In the genomic region with DNA sequence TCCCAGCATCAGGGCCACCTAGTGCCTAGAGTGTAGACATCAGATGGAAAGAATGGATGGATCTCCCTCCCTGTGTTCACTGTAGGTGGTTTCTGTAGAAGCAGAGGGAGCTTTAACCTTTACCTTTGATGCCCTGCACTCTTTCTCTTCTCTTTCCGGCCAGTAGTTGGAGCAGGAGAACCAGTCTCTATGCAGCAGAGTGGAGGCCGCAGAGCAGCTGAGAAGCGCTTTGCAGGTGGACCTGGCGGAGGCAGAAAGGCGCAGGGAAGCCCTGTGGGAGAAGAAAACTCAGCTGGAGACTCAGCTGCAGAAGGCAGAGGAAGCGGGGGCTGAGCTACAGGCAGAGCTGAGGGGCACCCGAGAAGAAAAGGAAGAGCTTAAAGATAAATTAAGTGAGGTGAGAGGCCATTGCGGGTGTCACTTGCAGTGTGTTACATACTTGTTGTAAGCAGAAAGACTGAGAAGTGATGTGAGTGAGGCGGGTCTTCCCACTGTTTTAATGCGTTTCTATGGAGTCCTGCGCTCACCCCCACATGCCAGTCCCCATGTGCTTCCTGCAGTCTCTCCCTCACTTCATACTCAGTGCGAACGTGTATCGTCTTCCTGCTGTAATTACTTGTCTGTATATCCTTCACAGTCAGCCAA, we compare ENCODE assay signal across 22 mouse cellular contexts. TPM values are rescaled to one million over a fixed set of nuclear protein-coding genes. Genes with fewer than 3 reads are reported as not detected.
DNase-seq lines count a peak whose midpoint lies in the region; ATAC-seq lines count a peak whose summit lies in the region.
"Had no signal": no experiment of that assay in that cellular context is flagged by ENCODE, and none has a peak within 500 bp of the region (broad histone marks: within the 10 kb centered on the region; RNA-seq: fewer than 3 reads in every experiment).

No protein-coding gene starts in this region.

- no peak overlapping the region for H3K9ac ChIP-seq in forebrain, embryonic 12.5 days
- H3K9ac ChIP-seq: hindbrain, embryonic 14.5 days; kidney, embryonic 15.5 days; stomach, embryonic 15.5 days had no signal

- H3K4me3 ChIP-seq in forebrain, embryonic 12.5 days (replicated peaks), result no peak overlapping the region
- H3K4me3 ChIP-seq: kidney, embryonic 15.5 days; midbrain, embryonic 10.5 days; stomach, embryonic 15.5 days had no signal

- no peaks in the 10 kb centered on the region for H3K27me3 ChIP-seq in forebrain, embryonic 12.5 days
- H3K27me3 ChIP-seq: kidney, embryonic 15.5 days; stomach, embryonic 15.5 days had no signal

- H3K4me2 ChIP-seq in forebrain, embryonic 12.5 days, result no peak overlapping the region
- H3K4me2 ChIP-seq: hindbrain, embryonic 14.5 days; kidney, embryonic 15.5 days; stomach, embryonic 15.5 days had no signal

- no peaks in the 10 kb centered on the region for H3K4me1 ChIP-seq in forebrain, embryonic 12.5 days
- H3K4me1 ChIP-seq: kidney, embryonic 15.5 days; midbrain, embryonic 10.5 days; stomach, embryonic 15.5 days had no signal

- peak; percentile 15 to 22 for DNase-seq in frontal cortex, postnatal 36 days (ENCODE audit: low spot score in 2 of 2)
- DNase-seq in frontal cortex, postnatal 14 days (ENCODE audit: low spot score in 2 of 2), result no peak
- DNase-seq in right cerebral cortex, adult 18-20 months, result peak; percentile 25
- DNase-seq in right cerebral cortex, postnatal 10 days (ENCODE audit: low spot score in 2 of 2), result no peak
- peak; percentile 71 to 83 for DNase-seq in thymus, postnatal 36 days
- no peak for DNase-seq in kidney, adult 11 months
- DNase-seq: gastrocnemius, postnatal 36 days; left cerebral cortex, postnatal 4 days; lung, adult 2 months had no signal

- peak; percentile 51; the same call in 1 of the 2 replicates for ATAC-seq in neutrophil, adult 5-6 weeks (ENCODE audit: extremely low read depth, insufficient number of reproducible peaks, low FRiP score, poor library complexity, severe bottlenecking)
- ATAC-seq in forebrain, embryonic 12.5 days (ENCODE audit: low FRiP score), result no peak
- ATAC-seq: forebrain, embryonic 14.5 days had no signal

- H3K9me3 ChIP-seq in forebrain, embryonic 12.5 days, result no peaks in the 10 kb centered on the region
- H3K9me3 ChIP-seq: kidney, embryonic 15.5 days; midbrain, embryonic 10.5 days; stomach, embryonic 15.5 days had no signal

- 84% methylated on average over 14 of the region's 14 CpGs for WGBS in forebrain, embryonic 12.5 days

- peaks cover 90% of the 10 kb centered on the region for H3K36me3 ChIP-seq in forebrain, embryonic 12.5 days (replicated peaks)

- no peak overlapping the region for H3K27ac ChIP-seq in forebrain, embryonic 12.5 days
- H3K27ac ChIP-seq: hindbrain, embryonic 14.5 days; kidney, embryonic 15.5 days; midbrain, embryonic 10.5 days; stomach, embryonic 15.5 days had no signal

RNA-seq across cellular contexts. Expression of gene Cep250, which starts 18.0 kb away (rescaled TPM):
- 66.2 and 69.1 TPM in 2 replicates for total RNA-seq in neutrophil, adult 5-6 weeks (2017)
- 28.9 and 30.5 TPM in 2 replicates for polyA plus RNA-seq in forebrain, embryonic 12.5 days (2016; fragmentation: Nextera tagmentation; extraction: Ambion mirVana)

RNA-seq across cellular contexts. Expression of gene Gdf5, which starts 29.0 kb away (rescaled TPM):
- total RNA-seq in neutrophil, adult 5-6 weeks (2017), result not detected in 2 replicates
- 2.1 and 2.9 TPM in 2 replicates for polyA plus RNA-seq in forebrain, embryonic 12.5 days (2016; fragmentation: Nextera tagmentation; extraction: Ambion mirVana)
- polyA plus RNA-seq: C2C12 had no signal

RNA-seq across cellular contexts. Expression of gene 6430550D23Rik, which starts 33.6 kb away (rescaled TPM):
- 1.1 and 1.4 TPM in 2 replicates for total RNA-seq in neutrophil, adult 5-6 weeks (2017)
- polyA plus RNA-seq in forebrain, embryonic 12.5 days (2016; fragmentation: Nextera tagmentation; extraction: Ambion mirVana), result 1.3 TPM in 2 replicates

RNA-seq across cellular contexts. Expression of gene Ergic3, which starts 33.6 kb away (rescaled TPM):
- total RNA-seq in neutrophil, adult 5-6 weeks (2017), result 61.0 and 68.6 TPM in 2 replicates
- polyA plus RNA-seq in forebrain, embryonic 12.5 days (2016; fragmentation: Nextera tagmentation; extraction: Ambion mirVana), result 196 and 199 TPM in 2 replicates

RNA-seq across cellular contexts. Expression of gene Gm15557, which starts 33.7 kb away (rescaled TPM):
- not detected in 2 replicates for total RNA-seq in neutrophil, adult 5-6 weeks (2017)
- not detected in 2 replicates for polyA plus RNA-seq in forebrain, embryonic 12.5 days (2016; fragmentation: Nextera tagmentation; extraction: Ambion mirVana)
- total RNA-seq: adrenal gland, adult 18-20 months; gastrocnemius, postnatal 36 days; layer of hippocampus, postnatal 25 days; left cerebral cortex, postnatal 4 days had no signal
- polyA plus RNA-seq: C2C12; embryonic facial prominence, embryonic 14.5 days; forebrain, embryonic 14.5 days; heart, embryonic 16.5 days; hindbrain, embryonic 14.5 days; kidney, embryonic 15.5 days; lung, adult 2 months; neural tube, embryonic 11.5 days; stomach, embryonic 15.5 days had no signal

Comparison
In these comparisons a context has a peak if more than half of its experiments do, and no peak if none do; other contexts are left out.
1. DNase-seq: peak in frontal cortex, postnatal 36 days (2 of 2), right cerebral cortex, adult 18-20 months (single experiment) and thymus, postnatal 36 days (2 of 2); none in frontal cortex, postnatal 14 days (0 of 2), right cerebral cortex, postnatal 10 days (0 of 2) and kidney, adult 11 months (single experiment).